Mouse (Mus musculus) kidney, embryonic 14.5 days (tissue): Measurements from ENCODE around the gene Gm6583. TPM values are rescaled to one million over a fixed set of nuclear protein-coding genes. Genes with fewer than 3 reads are reported as not detected.

ENCODE experiments used
- ATAC-seq: fragments of 200-750 bp; cut with Nextera tagmentation; 2 replicates; pipeline ENCODE4 v1.8.0; 2017; ENCODE audit warnings: moderate number of reproducible peaks, mild to moderate bottlenecking, moderate TSS enrichment, moderate library complexity; ENCODE audit not compliant: low FRiP score, low TSS enrichment
- H3K27ac ChIP-seq: fragments of 300-500 bp; sonication (generic); 2 replicates; pipeline ENCODE4 v1.5.1; 2014; ENCODE audit warnings: low read depth, mild to moderate bottlenecking, low read length, moderate library complexity, mixed read lengths
- H3K27me3 ChIP-seq: fragments of 300-500 bp; sonication (generic); 2 replicates; pipeline ENCODE4 v1.6.1; 2014; ENCODE audit warnings: mild to moderate bottlenecking, low read length; ENCODE audit not compliant: control insufficient read depth, insufficient read depth
- H3K36me3 ChIP-seq: fragments of 300-500 bp; sonication (generic); 2 replicates; pipeline ENCODE4 v1.6.1; 2014; ENCODE audit warnings: low read length, mixed read lengths; ENCODE audit not compliant: control insufficient read depth, insufficient read depth
- H3K4me1 ChIP-seq: fragments of 300-500 bp; sonication (generic); 2 replicates; pipeline ENCODE4 v1.6.1; 2014; ENCODE audit warnings: low read length, mixed read lengths; ENCODE audit not compliant: control insufficient read depth, insufficient read depth
- H3K4me2 ChIP-seq: fragments of 300-500 bp; sonication (generic); replicated peaks from 2 replicates; pipeline ENCODE4 v1.6.1; 2014; ENCODE audit warnings: low read depth, mild to moderate bottlenecking, low read length
- H3K4me3 ChIP-seq: fragments of 300-500 bp; sonication (generic); 2 replicates; pipeline ENCODE4 v1.5.1; 2014; ENCODE audit warnings: mild to moderate bottlenecking, low read length
- H3K9ac ChIP-seq: fragments of 300-500 bp; sonication (generic); 2 replicates; pipeline ENCODE4 v1.6.1; 2014; ENCODE audit warnings: low read depth, mild to moderate bottlenecking, low read length, moderate library complexity
- H3K9me3 ChIP-seq: fragments of 300-500 bp; sonication (generic); 2 replicates; pipeline ENCODE4 v1.6.1; 2016; ENCODE audit warnings: low read length; ENCODE audit not compliant: control insufficient read depth
- WGBS: fragments of 180-500 bp; shearing (Covaris S2); extraction: QIAGEN DNeasy Blood & Tissue Kit; methylation state at CpG from one replicate; pipeline ENCODE4 v1.1.7; 2014; 5-methylcytosine and 5-hydroxymethylcytosine counted together
- polyA plus RNA-seq: library from polyadenylated mRNA; unstranded; fragments of >200 nt; fragmentation: Nextera tagmentation; extraction: Ambion mirVana; gene quantifications from 2 replicates; pipeline ENCODE4 v1.2.1, GENCODE M21; 2014

Gm6583 gene
- polyA plus RNA-seq, 1 experiment from 2014 or later: 0.12 TPM

DNA sequence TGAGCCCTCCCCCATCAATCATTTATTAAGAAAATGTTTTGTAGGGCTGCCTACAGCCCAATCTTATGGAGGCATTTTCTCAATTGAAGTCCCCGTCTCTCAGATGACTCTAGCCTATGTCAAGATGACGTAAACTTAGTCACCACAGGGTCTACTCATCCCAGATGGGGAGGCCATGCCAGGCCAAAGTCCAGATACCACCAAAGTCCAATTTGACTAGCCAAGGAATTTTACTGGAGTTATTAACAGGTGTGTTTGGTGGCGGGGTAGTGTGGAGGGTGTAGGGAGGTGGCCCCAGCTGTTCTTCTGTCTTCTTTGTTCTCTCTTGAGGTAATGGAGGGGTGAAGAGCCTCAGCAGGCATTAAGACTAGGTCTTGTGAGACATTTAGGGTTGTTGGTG, 4.2 kb upstream of the Gm6583 start:
- no peak for ATAC-seq
- Histone ChIP-seq H3K4me3 (no peak overlapping the region), H3K27me3 (no peaks in the 10 kb centered on the region), H3K27ac (no peak overlapping the region), H3K4me2 (no peak overlapping the region), H3K4me1 (no peaks in the 10 kb centered on the region), H3K9me3 (no peaks in the 10 kb centered on the region), H3K9ac (no peak overlapping the region), H3K36me3 (peaks cover 33% of the 10 kb centered on the region)
- WGBS: 89% methylated on average over 3 of the region's 3 CpGs

- Histone ChIP-seq H3K27ac (no peak overlapping the region), H3K4me1 (no peaks in the 10 kb centered on the region), H3K9ac (no peak overlapping the region), H3K36me3 (peaks cover 32% of the 10 kb centered on the region; the same call in 1 of the 2 replicates), H3K4me3 (no peak overlapping the region), H3K27me3 (no peaks in the 10 kb centered on the region), H3K4me2 (no peak overlapping the region), H3K9me3 (no peaks in the 10 kb centered on the region)
- no peak for ATAC-seq
- WGBS: 94% methylated on average over 4 of the region's 4 CpGs
These were observed 3.7 kb upstream of the Gm6583 start for GRCm38 (mm10) chr5:112359520-112359919.

GRCm38 (mm10) chr5:112356322-112356721, 489 bp upstream of the Gm6583 start:
- no peak overlapping the region for H3K27ac ChIP-seq
- no peak overlapping the region for H3K9ac ChIP-seq
- H3K36me3 ChIP-seq: peaks cover 35% of the 10 kb centered on the region; the same call in 1 of the 2 replicates
- WGBS: 87% methylated on average over 9 of the region's 9 CpGs
- no peak for ATAC-seq
- no peak overlapping the region for H3K4me2 ChIP-seq
- no peaks in the 10 kb centered on the region for H3K27me3 ChIP-seq
- no peaks in the 10 kb centered on the region for H3K4me1 ChIP-seq
- no peak overlapping the region for H3K4me3 ChIP-seq
- H3K9me3 ChIP-seq: no peaks in the 10 kb centered on the region

DNA sequence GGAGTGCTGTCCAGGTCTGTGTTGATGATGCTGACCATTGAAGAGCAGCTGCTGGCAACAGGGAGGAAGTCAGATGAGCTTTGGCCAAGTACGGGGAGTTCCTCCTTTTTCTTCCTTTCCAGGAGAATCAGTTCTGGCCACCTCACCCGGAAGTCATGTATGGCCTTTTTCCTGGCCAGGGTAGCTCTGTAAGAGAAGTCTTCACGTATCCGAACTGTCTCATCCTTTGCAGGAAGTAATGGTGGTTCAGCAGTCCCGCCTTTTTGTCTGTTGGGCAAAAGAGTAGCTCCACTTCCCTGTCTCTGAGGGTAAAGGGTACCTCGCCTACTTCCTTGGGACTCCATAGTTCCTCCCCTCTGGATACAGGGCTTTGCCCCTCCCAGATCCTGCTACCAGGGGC, 340 bp downstream of the Gm6583 start:
- 81% methylated on average over 6 of the region's 6 CpGs for WGBS
- H3K4me1 ChIP-seq: no peaks in the 10 kb centered on the region
- no peak for ATAC-seq
- H3K9ac ChIP-seq: no peak overlapping the region
- no peak overlapping the region for H3K27ac ChIP-seq
- H3K27me3 ChIP-seq: no peaks in the 10 kb centered on the region
- no peak overlapping the region for H3K4me2 ChIP-seq
- H3K36me3 ChIP-seq: peaks cover 36% of the 10 kb centered on the region
- no peak overlapping the region for H3K4me3 ChIP-seq
- H3K9me3 ChIP-seq: no peaks in the 10 kb centered on the region

DNA sequence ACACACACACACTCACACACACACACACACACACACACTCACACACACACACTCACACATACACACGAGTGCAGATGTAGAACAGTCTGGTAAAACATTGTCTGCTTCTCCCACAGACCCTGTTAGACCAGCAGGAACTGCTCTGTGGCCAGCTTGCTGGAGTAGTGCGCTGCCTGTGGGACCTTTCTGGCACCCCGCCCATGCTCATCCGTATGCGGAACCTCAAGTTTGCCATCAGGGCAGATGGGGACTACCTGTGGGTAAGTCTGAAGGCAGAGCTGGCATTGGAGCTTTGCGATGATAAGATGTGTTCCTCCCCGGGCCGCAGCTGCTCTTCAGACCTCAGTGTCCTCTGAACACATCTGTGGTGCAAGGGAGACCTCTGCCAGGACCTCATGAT, 6.7 kb downstream of the Gm6583 start:
- H3K4me1 ChIP-seq: no peaks in the 10 kb centered on the region
- no peak overlapping the region for H3K4me2 ChIP-seq
- no peaks in the 10 kb centered on the region for H3K9me3 ChIP-seq
- H3K27ac ChIP-seq: no peak overlapping the region
- H3K9ac ChIP-seq: no peak overlapping the region
- no peak for ATAC-seq
- 92% methylated on average over 8 of the region's 8 CpGs for WGBS
- no peak overlapping the region for H3K4me3 ChIP-seq
- peaks cover 34% of the 10 kb centered on the region for H3K36me3 ChIP-seq
- no peaks in the 10 kb centered on the region for H3K27me3 ChIP-seq

DNA sequence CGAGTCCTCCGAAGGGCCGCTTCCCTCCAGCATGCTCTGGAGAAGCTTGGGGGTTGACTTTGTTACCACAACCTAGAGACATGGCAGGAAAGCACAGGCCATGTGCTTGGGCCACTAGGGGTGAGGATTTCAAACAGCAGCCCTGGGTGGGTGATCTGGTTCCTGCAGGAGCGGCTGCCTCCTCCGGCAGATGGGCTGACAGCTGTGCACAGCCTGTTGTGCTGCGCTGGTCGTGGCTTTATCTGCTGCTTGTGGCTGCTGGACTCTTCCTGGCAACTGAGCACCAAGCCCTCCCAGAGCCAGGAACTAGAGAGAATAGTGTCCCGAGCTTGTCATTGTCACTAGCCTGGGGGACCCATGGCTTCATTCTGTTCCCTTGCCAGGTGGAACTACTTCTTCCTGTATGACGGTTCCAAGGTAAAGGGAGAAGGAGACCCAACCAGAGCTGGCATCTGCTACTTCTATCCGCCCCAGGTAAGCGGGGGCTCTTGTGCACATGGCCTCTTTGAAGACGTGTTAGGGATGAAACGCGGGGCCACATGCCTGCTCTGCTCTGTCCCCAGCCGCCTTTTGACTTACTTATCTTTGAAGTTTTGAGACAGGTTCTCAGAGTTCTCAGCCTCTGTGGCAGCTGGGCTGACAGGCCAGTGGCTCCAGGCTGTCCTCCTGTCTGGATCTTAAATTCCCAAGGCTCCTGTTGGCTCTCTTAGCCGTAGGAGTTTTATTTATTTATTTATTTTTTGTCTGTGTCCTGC, 9.4 kb downstream of the Gm6583 start:
- ATAC-seq: no peak

GRCm38 (mm10) chr5:112344092-112344960, 11.5 kb downstream of the Gm6583 start:
- peaks cover 14% of the 10 kb centered on the region for H3K36me3 ChIP-seq

More for the DNA sequence above, 9.4 kb downstream of the Gm6583 start:
- no peak overlapping the region for H3K27ac ChIP-seq
- 87% methylated on average over 16 of the region's 16 CpGs for WGBS
- no peaks in the 10 kb centered on the region for H3K9me3 ChIP-seq
- H3K27me3 ChIP-seq: no peaks in the 10 kb centered on the region
- H3K4me2 ChIP-seq: no peak overlapping the region
- peaks cover 21% of the 10 kb centered on the region for H3K36me3 ChIP-seq
- H3K4me1 ChIP-seq: peaks cover 12% of the 10 kb centered on the region
- H3K9ac ChIP-seq: no peak overlapping the region
- H3K4me3 ChIP-seq: no peak overlapping the region

GRCm38 (mm10) chr5:112343205-112343595, 12.6 kb downstream of the Gm6583 start:
- Histone ChIP-seq H3K27me3 (no peaks in the 10 kb centered on the region), H3K27ac (no peak overlapping the region), H3K9ac (peak overlapping the region; percentile 70), H3K9me3 (no peaks in the 10 kb centered on the region), H3K4me3 (peak overlapping the region; percentile 65), H3K4me2 (peak overlapping the region; percentile 73), H3K36me3 (peaks cover 20% of the 10 kb centered on the region), H3K4me1 (peaks cover 12% of the 10 kb centered on the region)
- WGBS: under 1% methylated on average over 24 of the region's 24 CpGs
- peak; percentile 61 for ATAC-seq

More at GRCm38 (mm10) chr5:112344092-112344960, 11.5 kb downstream of the Gm6583 start:
- ATAC-seq: no peak
- no peaks in the 10 kb centered on the region for H3K9me3 ChIP-seq
- no peak overlapping the region for H3K4me2 ChIP-seq
- peak overlapping the region; percentile 70 for H3K9ac ChIP-seq
- no peaks in the 10 kb centered on the region for H3K27me3 ChIP-seq
- no peak overlapping the region for H3K4me3 ChIP-seq
- H3K27ac ChIP-seq: no peak overlapping the region
- WGBS: 82% methylated on average over 6 of the region's 6 CpGs
- H3K4me1 ChIP-seq: peaks cover 12% of the 10 kb centered on the region
